Mouse (Mus musculus) heart, embryonic 16.5 days (tissue): Measurements from ENCODE around the gene Cfap73. TPM values are rescaled to one million over a fixed set of nuclear protein-coding genes. Genes with fewer than 3 reads are reported as not detected.

Experiments used
- ATAC-seq: fragments of 200-750 bp; cut with Nextera tagmentation; replicated peaks from 2 replicates; pipeline ENCODE4 v1.8.0; 2017; ENCODE audit warnings: moderate number of reproducible peaks; ENCODE audit not compliant: insufficient read depth, low FRiP score; ENCODE audit errors: extremely low read depth
- H3K27ac ChIP-seq: fragments of 300-500 bp; sonication (generic); 2 replicates; pipeline ENCODE4 v1.5.1; 2014; ENCODE audit warnings: mild to moderate bottlenecking, low read length, control low read depth, moderate library complexity
- H3K27me3 ChIP-seq: fragments of 300-500 bp; sonication (generic); 2 replicates; pipeline ENCODE4 v1.6.1; 2014; ENCODE audit warnings: low read length, mixed read lengths; ENCODE audit not compliant: control insufficient read depth, insufficient read depth
- H3K36me3 ChIP-seq: fragments of 300-500 bp; sonication (generic); 2 replicates; pipeline ENCODE4 v1.6.1; 2014; ENCODE audit not compliant: control insufficient read depth, insufficient read depth
- H3K4me1 ChIP-seq: fragments of 300-500 bp; sonication (generic); 2 replicates; pipeline ENCODE4 v1.6.1; 2014; ENCODE audit warnings: low read length, mixed read lengths; ENCODE audit not compliant: control insufficient read depth, insufficient read depth
- H3K4me2 ChIP-seq: fragments of 300-500 bp; sonication (generic); 2 replicates; pipeline ENCODE4 v1.6.1; 2014; ENCODE audit warnings: low read depth, mild to moderate bottlenecking, control low read depth, low read length
- H3K4me3 ChIP-seq: fragments of 300-500 bp; sonication (generic); 2 replicates; pipeline ENCODE4 v1.5.1; 2014; ENCODE audit warnings: mild to moderate bottlenecking, control low read depth, low read length
- H3K9ac ChIP-seq: fragments of 300-500 bp; sonication (generic); 2 replicates; pipeline ENCODE4 v1.6.1; 2014; ENCODE audit warnings: low read length, control low read depth
- H3K9me3 ChIP-seq: fragments of 300-500 bp; sonication (generic); replicated peaks from 2 replicates; pipeline ENCODE4 v1.6.1; 2016; ENCODE audit warnings: low read length; ENCODE audit not compliant: control insufficient read depth
- WGBS: fragments of 180-500 bp; shearing (Covaris S2); extraction: QIAGEN DNeasy Blood & Tissue Kit; methylation state at CpG from one replicate; pipeline ENCODE4 v1.1.7; 2014; 5-methylcytosine and 5-hydroxymethylcytosine counted together
- polyA plus RNA-seq: library from polyadenylated mRNA; unstranded; fragments of >200 nt; fragmentation: Nextera tagmentation; extraction: Ambion mirVana; gene quantifications from 2 replicates; pipeline ENCODE4 v1.2.1, GENCODE M21; 2015

Cfap73 gene
- polyA plus RNA-seq, 1 experiment from 2014 or later, result not detected

GRCm38 (mm10) chr5:120649374-120649933 is 15.4 kb upstream of the Cfap73 start:
- peak; percentile 23 for ATAC-seq
- Histone ChIP-seq H3K4me1 (peaks cover 14% of the 10 kb centered on the region), H3K4me3 (peak overlapping the region; percentile 49), H3K9ac (peak overlapping the region; percentile 38; the same call in 1 of the 2 replicates), H3K9me3 (no peaks in the 10 kb centered on the region), H3K27me3 (peaks cover 34% of the 10 kb centered on the region), H3K27ac (no peak overlapping the region), H3K4me2 (peak overlapping the region; percentile 63), H3K36me3 (no peaks in the 10 kb centered on the region)
- 5% methylated on average over 21 of the region's 21 CpGs for WGBS

DNA sequence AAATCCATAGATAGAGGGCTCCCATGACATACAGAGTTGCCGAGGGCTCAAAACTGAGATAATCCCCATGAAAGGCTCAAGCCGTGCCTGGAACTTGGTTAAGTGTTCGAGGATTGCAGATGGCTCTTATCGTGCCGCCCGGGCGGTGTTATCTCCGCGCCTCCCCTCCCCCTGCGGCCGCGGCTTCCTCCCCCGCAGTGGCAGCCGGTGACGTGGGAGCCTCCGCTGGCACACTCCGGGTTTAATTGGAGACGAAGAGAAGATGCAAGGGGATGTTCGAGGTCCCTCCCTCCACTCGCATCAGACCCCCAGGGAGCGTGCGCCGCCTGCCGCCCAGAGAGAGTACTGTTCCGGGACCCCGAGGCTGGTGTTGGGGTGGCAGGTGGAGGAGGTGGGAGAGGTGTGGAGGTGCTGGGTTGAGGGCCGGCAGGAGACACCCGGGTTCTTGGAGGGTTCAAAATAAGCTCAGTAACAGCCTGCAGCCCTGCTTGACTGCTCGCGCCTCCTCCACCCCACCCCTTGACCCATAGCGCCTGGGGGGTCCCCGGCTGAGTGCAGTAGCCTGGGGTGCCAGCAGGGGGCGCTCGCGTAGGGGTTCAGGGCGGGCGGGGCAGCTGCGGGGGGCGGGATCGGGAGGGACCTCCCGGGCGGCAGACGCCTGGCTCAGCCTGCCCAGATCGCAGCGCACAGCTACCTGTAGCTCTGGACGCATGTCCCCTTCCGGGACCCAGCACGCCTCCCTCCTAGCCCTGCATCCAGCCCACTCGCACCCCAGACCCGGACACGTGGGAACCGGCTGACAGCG is 14.7 kb upstream of the Cfap73 start, which contains the start of gene Rasal1:
Rasal1 (plus strand) TSS at position 244 of the 805 bp plus-strand sequence.
- Histone ChIP-seq H3K27ac (no peak within 1 kb of the TSS; the same call in 1 of the 2 replicates), H3K4me1 (peaks cover 14% of the 10 kb centered on the region), H3K36me3 (no peaks in the 10 kb centered on the region), H3K27me3 (peaks cover 34% of the 10 kb centered on the region), H3K9me3 (no peaks in the 10 kb centered on the region), H3K4me2 (peak within 1 kb of the TSS; percentile 63), H3K4me3 (peak within 1 kb of the TSS; percentile 49), H3K9ac (peak within 1 kb of the TSS; percentile 46)
- ATAC-seq, result peak; percentile 61
- 0% methylated on average over 48 of the region's 53 CpGs for WGBS

DNA sequence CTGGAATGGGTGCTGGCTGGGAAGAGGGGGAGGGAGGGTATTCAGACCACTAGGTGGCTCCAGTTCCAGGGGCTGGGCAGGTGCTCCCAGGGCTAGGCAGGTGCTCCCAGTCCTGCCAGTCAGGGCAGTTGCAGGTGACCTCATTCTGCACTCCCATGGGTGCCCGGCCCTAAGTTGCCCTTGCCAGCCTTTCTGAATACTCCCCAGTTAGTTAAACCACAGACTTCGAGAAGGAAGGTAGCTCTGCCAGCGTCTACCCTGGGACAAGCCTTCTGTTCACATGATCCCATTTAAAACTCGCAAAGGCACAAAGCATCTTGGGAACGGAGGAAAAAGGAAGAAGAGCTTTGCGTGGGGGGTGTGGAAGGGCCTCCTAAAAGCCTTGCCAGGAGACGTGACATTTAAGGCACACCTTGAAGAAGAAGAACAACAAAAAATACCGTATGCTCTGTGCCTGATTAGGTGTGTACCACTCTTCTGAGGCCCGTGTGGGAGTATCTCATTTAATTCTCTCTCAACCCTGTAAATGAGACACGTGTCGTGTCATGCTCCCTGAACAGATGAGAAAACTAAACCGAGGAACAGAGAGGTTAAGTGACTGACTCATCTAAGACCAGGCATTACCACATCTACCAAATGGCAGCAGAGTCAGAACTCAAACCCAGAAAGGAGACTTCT is 13.9 kb upstream of the Cfap73 start:
- WGBS, result 27% methylated on average over 12 of the region's 12 CpGs
- Histone ChIP-seq H3K27me3 (peaks cover 34% of the 10 kb centered on the region), H3K9me3 (no peaks in the 10 kb centered on the region), H3K4me3 (peak overlapping the region; percentile 49), H3K4me1 (peaks cover 18% of the 10 kb centered on the region), H3K36me3 (no peaks in the 10 kb centered on the region), H3K9ac (no peak overlapping the region; the same call in 1 of the 2 replicates), H3K27ac (no peak overlapping the region; the same call in 1 of the 2 replicates), H3K4me2 (peak overlapping the region; percentile 63)
- no peak for ATAC-seq

- Histone ChIP-seq H3K27me3 (peaks cover 34% of the 10 kb centered on the region), H3K4me2 (no peak overlapping the region), H3K36me3 (no peaks in the 10 kb centered on the region), H3K9ac (no peak overlapping the region), H3K4me3 (no peak overlapping the region), H3K27ac (no peak overlapping the region), H3K4me1 (peaks cover 18% of the 10 kb centered on the region), H3K9me3 (no peaks in the 10 kb centered on the region)
- 72% methylated on average over 4 of the region's 4 CpGs for WGBS
- no peak for ATAC-seq
Observed at GRCm38 (mm10) chr5:120647361-120647760, 13.3 kb upstream of the Cfap73 start.

DNA sequence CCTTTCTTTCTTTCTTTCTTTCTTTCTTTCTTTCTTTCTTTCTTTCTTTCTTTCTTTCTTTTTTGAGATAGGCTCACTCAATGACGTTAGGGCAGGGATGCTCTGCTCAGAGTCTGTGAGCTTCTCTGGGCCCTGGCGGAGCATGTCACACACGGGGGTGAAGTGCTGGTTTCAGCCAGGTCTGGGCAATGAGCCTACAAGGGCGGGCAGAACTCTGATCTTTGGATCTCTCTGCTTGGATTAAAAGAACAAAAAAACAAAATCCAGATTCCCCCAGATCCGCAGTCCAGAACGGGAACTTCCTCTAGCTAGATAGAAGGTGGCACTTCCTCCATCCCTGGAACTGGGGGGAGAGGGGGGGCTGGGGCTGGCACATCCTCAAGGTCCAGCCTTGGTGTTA is 11.8 kb upstream of the Cfap73 start:
- no peaks in the 10 kb centered on the region for H3K36me3 ChIP-seq
- no peak overlapping the region for H3K27ac ChIP-seq
- peaks cover 18% of the 10 kb centered on the region for H3K4me1 ChIP-seq
- H3K9me3 ChIP-seq, result no peaks in the 10 kb centered on the region
- no peak overlapping the region for H3K4me3 ChIP-seq
- no peak overlapping the region for H3K9ac ChIP-seq
- 43% methylated on average over 6 of the region's 6 CpGs for WGBS
- peaks cover 28% of the 10 kb centered on the region for H3K27me3 ChIP-seq
- ATAC-seq, result no peak
- no peak overlapping the region for H3K4me2 ChIP-seq

DNA sequence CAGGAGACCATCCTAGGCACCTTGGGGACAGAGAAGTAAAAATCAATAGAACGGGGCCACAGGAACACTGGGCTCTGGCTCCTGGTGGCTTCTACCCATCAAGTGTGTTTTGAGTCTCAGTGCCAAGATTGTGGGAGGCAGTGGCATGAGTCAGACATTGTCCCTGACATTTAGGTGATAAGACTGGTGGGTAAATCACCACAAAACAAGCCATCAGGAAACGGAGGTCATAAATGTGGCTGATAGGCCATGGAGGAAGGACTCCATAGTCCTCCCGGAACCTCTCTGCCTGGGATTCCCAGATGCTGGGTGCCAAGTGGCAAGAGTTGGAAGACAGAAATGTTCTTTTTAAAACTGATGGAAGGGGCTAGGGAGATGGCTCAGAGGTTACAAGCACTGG is 10.2 kb upstream of the Cfap73 start:
- Histone ChIP-seq H3K4me2 (no peak overlapping the region), H3K4me3 (no peak overlapping the region), H3K9ac (no peak overlapping the region), H3K9me3 (no peaks in the 10 kb centered on the region), H3K27me3 (peaks cover 14% of the 10 kb centered on the region), H3K27ac (no peak overlapping the region), H3K4me1 (peaks cover 17% of the 10 kb centered on the region), H3K36me3 (no peaks in the 10 kb centered on the region)
- WGBS, result 51% methylated on average over 3 of the region's 3 CpGs
- ATAC-seq, result no peak

- peaks cover 10% of the 10 kb centered on the region for H3K4me1 ChIP-seq
- H3K27me3 ChIP-seq, result peaks cover 8% of the 10 kb centered on the region
- no peak overlapping the region for H3K4me3 ChIP-seq
- WGBS, result 41% methylated on average over 14 of the region's 14 CpGs
- H3K9ac ChIP-seq, result no peak overlapping the region
- H3K27ac ChIP-seq, result no peak overlapping the region
- 0 out of 2 replicates have a peak, but pooled peaks have one; percentile 11 for ATAC-seq
- no peaks in the 10 kb centered on the region for H3K36me3 ChIP-seq
- no peak overlapping the region for H3K4me2 ChIP-seq
- no peaks in the 10 kb centered on the region for H3K9me3 ChIP-seq
Observed at GRCm38 (mm10) chr5:120643365-120644085, 9.5 kb upstream of the Cfap73 start.

- Histone ChIP-seq H3K9me3 (peaks cover 3% of the 10 kb centered on the region; the same call in 1 of the 2 replicates), H3K9ac (no peak overlapping the region), H3K27ac (no peak overlapping the region), H3K4me1 (peaks cover 4% of the 10 kb centered on the region; the same call in 1 of the 2 replicates), H3K27me3 (no peaks in the 10 kb centered on the region), H3K36me3 (no peaks in the 10 kb centered on the region), H3K4me2 (no peak overlapping the region), H3K4me3 (no peak overlapping the region)
- WGBS, result 85% methylated on average over 7 of the region's 7 CpGs
- no peak for ATAC-seq
Observed at GRCm38 (mm10) chr5:120640094-120640493, 6.1 kb upstream of the Cfap73 start.
